Mouse (Mus musculus) kidney, adult 2 months (tissue): ENCODE measurements around the gene Tnfaip3. TPM values are rescaled to one million over a fixed set of nuclear protein-coding genes. Genes with fewer than 3 reads are reported as not detected.
A peak's percentile ranks its signal among the peaks of the same experiment; 100 is the strongest.

Experiments
- DNase-seq: peaks from one replicate; pipeline ENCODE4 v3.0.0; 2021
- H3K27ac ChIP-seq: fragments of 200-500 bp; 2 replicates; pipeline ENCODE4 v1.5.1; 2012; ENCODE audit warnings: low read depth, low read length, control low read depth, inconsistent platforms; ENCODE audit not compliant: insufficient read depth
- H3K27me3 ChIP-seq: fragments of 200-500 bp; replicated peaks from 2 replicates; pipeline ENCODE4 v1.6.1; 2012; ENCODE audit warnings: mild to moderate bottlenecking, moderate library complexity, low read length, inconsistent platforms; ENCODE audit not compliant: control insufficient read depth, insufficient read depth
- H3K36me3 ChIP-seq: fragments of 200-500 bp; 2 replicates; pipeline ENCODE4 v1.6.1; 2012; ENCODE audit warnings: mild to moderate bottlenecking, moderate library complexity, low read length, inconsistent platforms; ENCODE audit not compliant: control insufficient read depth, insufficient read depth
- H3K4me1 ChIP-seq: fragments of 200-500 bp; 2 replicates; pipeline ENCODE4 v1.6.1; 2011; ENCODE audit warnings: low read length; ENCODE audit not compliant: control insufficient read depth, insufficient read depth
- H3K4me3 ChIP-seq: fragments of 200-500 bp; 2 replicates; pipeline ENCODE4 v1.5.1; 2011; ENCODE audit warnings: mild to moderate bottlenecking, low read depth, low read length, control low read depth; ENCODE audit not compliant: insufficient read depth
- CTCF ChIP-seq: fragments of 200-500 bp; conservative IDR thresholded peaks from 2 replicates; pipeline ENCODE4 v1.5.1; 2011; ENCODE audit warnings: low read depth, mild to moderate bottlenecking, control low read depth, low read length, moderate library complexity, mixed read lengths; ENCODE audit not compliant: insufficient read depth, insufficient read length
- POLR2A ChIP-seq: fragments of 200-500 bp; IDR thresholded peaks from one replicate; pipeline ENCODE4 v1.6.1; 2011; ENCODE audit warnings: low read depth, low read length, control low read depth
- WGBS: fragments of 180-500 bp; shearing (Covaris S2); methylation state at CpG from one replicate; pipeline ENCODE4 v1.1.7; 2018; 5-methylcytosine and 5-hydroxymethylcytosine counted together
- polyA plus RNA-seq: library from polyadenylated mRNA; depleted of rRNA; stranded (reverse); fragments of >200 nt; gene quantifications from 2 replicates; pipeline ENCODE4 v1.2.3, GENCODE M21; 2012; rRNA removed

Gene Tnfaip3
- 2.0 and 3.3 TPM in 2 replicates for polyA plus RNA-seq

DNA sequence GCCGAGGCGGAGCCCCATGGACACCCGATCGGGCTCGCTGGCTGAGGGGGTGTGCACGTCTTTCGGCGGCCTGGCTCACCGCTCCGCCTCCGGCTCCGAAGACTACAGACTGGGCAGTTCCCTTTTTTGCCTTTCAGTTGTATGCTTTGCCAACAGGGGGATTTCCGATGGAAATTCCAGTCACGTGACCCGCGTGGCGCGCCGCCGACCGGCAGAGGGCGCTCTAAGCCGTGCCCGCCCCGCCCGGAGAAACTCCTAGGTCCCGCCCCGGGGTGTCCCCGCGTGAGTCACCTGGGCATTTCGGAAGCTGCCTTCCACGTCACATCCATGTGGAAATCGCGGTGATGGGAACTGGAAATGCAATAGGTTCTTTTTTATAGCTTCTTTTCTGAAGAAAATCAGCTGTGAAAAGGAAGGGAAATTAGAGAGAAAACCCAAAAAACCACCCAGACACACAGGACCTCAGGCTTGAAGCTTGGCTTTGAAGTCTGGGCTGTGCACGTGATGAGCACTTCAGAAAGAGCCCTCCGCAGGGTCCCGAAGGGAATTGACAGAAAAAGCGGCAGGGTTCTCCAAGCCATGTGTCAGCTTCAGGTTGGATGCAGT, at the start of gene Tnfaip3:
Gene Tnfaip3, minus strand, starts transcription at position 401 of the 606 bp plus-strand sequence.
- no peaks in the 10 kb centered on the region for H3K27me3 ChIP-seq
- peaks cover 3% of the 10 kb centered on the region; the same call in 1 of the 2 replicates for H3K4me1 ChIP-seq
- H3K36me3 ChIP-seq: no peaks in the 10 kb centered on the region; the same call in 1 of the 2 replicates
- 1% methylated on average over 38 of the region's 38 CpGs for WGBS
- TF ChIP-seq CTCF (peak; percentile 85), POLR2A (peak; percentile 13)
- DNase-seq: peak; percentile 97
- H3K4me3 ChIP-seq: peak within 1 kb of the TSS; percentile 79
- H3K27ac ChIP-seq: peak within 1 kb of the TSS; percentile 26; the same call in 1 of the 2 replicates

DNA sequence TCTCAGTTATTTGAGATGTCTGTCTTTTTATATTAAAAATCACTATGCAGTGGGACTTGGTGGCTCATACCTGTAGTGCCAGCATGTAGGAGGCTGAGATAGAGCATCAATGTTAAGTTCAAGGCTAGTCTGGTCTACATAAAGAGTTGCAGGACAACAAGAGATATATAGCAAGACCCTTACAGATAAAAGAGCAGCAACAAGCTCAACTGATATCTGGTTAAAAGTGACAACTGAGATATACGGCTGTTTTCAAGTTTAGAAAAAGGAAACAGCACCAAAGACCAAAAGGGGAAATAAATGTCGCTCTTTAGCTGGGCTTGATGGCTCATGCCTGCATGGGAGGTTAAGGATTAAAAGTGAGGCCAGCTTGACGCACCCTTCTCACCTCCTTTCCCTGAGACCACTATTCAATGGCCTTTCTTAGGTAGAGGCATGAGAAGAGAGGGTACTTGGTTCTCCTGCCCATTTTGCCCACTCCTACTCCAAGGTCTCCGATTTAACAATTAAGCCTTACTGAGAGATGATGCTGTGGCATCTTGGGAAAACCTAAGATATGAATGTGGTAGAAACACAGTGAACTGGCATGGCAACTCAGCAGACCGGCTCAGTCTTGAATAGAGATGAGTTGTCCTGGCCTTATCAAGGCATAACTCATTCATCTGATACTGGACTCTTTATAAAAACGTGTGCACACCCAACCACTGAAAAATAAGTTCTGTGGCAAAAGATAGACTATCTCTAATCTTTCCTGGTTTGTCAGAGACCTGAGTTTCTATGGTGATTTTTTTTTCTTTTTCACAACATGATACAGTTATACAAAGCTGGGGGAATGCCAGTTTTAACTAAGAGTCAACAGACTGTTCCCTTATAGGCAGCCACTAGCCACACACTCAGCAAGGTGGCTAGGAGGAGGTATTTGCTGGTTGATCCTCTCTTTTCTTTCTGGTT, 49.5 kb upstream of the Tnfaip3 start:
- Histone ChIP-seq H3K27ac (no peak overlapping the region), H3K27me3 (no peaks in the 10 kb centered on the region), H3K36me3 (no peaks in the 10 kb centered on the region), H3K4me3 (no peak overlapping the region), H3K4me1 (no peaks in the 10 kb centered on the region; the same call in 1 of the 2 replicates)
- WGBS: 74% methylated on average over 6 of the region's 6 CpGs
- TF ChIP-seq POLR2A: no peak
- TF ChIP-seq CTCF: no peak
- no peak for DNase-seq

DNA sequence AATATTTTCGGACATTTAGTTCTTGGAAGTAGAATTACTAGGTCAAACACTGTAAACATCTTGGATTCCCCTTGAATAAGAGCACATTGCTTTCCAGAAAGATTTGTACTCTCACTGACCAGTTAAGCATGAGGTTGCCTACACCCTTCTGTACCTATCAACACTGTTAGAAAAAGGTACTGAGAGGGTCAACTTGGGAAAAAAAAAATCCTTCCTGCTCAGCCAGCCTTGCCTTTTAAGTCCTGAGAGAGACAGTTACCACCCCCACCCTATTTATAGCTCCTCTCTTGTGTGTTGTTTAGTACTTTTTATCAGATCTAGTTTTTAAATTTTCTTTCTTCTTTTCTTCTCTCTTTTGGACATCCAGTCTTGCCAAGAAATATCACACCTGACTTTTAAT, 48.2 kb upstream of the Tnfaip3 start:
- Histone ChIP-seq H3K27ac (no peak overlapping the region), H3K4me3 (no peak overlapping the region), H3K27me3 (no peaks in the 10 kb centered on the region), H3K36me3 (no peaks in the 10 kb centered on the region), H3K4me1 (no peaks in the 10 kb centered on the region; the same call in 1 of the 2 replicates)
- 44% methylated on average over 1 of the region's 1 CpGs for WGBS
- no peak for DNase-seq
- TF ChIP-seq CTCF (no peak), POLR2A (no peak)

DNA sequence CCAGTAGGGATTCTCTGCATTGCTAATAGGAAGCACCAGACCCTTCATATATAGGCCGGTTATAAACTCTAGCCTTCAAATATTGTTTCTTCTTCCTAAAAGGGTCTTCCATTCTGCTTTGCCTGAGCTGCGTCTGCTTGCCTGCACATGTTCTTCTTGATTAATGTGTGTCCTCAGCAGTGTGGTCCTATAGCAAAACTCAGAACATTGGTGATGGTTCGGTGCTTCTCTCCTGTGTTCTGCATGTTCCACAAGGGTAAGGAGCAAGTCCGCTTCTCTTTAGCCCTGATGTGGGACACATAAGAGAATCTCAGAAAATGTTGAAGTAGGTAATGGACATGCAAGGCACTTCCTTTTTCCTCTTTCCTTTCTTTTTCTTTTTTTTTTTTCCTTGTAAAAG, 47.8 kb upstream of the Tnfaip3 start:
- Histone ChIP-seq H3K36me3 (no peaks in the 10 kb centered on the region), H3K27me3 (no peaks in the 10 kb centered on the region), H3K4me1 (no peaks in the 10 kb centered on the region; the same call in 1 of the 2 replicates), H3K27ac (peak overlapping the region; percentile 56; the same call in 1 of the 2 replicates), H3K4me3 (no peak overlapping the region)
- TF ChIP-seq CTCF (no peak), POLR2A (no peak)
- DNase-seq: no peak
- 83% methylated on average over 4 of the region's 4 CpGs for WGBS

DNA sequence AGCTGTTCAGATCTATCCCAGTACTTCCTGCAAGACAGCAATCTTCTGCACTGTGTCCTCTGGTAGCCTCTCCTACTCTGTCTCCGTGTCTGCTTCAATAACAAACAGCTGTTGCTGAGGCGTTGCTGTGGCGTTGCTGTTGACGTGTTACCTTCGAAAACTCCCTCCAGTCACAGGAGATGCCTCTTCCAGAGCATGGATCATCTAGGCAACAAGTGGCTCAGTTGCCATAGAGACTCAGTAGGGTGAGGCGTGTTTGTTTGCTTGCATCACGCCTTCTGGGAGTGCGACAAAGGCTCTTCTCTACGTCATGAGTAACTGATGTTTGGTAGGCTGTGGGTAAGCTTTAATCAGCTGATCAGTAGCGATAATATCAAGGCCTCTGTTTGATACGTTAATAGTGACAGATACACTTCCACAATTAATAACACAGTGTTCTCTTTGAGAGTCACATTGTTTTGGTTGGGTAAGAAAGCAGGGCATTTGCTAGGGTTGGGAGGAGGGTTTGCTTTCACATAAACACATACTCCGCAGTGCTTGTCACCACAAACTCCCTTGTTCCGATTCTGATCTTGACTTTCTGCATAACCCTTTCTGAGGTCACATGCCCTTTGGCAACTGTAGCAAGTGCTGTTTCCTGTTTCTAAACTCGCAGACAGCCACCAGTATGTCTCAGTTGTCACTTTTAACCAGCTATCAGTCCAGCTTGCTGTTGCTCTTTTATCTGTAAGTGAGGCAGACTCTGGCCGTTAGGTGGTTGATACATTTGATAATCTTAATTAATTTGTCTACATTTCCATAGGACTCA, 46.8 kb upstream of the Tnfaip3 start:
- 43% methylated on average over 15 of the region's 15 CpGs for WGBS
- Histone ChIP-seq H3K36me3 (no peaks in the 10 kb centered on the region), H3K27ac (peak overlapping the region; percentile 78; the same call in 1 of the 2 replicates), H3K4me3 (no peak overlapping the region), H3K4me1 (no peaks in the 10 kb centered on the region; the same call in 1 of the 2 replicates), H3K27me3 (no peaks in the 10 kb centered on the region)
- no peak for TF ChIP-seq POLR2A
- TF ChIP-seq CTCF: no peak
- peak; percentile 65 for DNase-seq

DNA sequence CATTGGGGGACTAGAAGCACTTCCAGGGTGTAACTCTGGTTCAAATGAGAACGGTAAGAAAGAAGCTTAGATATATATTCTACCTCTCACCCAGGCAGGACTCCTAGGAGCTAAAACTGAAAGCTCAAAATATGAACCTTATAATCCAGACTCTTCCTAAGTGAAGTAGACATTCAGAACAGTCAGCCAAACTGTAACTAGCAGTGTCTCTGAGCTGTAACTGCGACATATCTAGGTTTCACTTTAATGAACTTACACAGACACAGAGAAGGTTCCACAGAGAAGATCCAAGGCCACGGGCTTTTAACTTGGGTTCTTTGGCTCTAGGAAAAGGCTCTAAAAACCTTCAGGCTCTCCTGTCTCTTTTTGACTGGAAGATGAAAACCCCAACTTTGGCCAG, 45.7 kb upstream of the Tnfaip3 start:
- DNase-seq: no peak
- TF ChIP-seq POLR2A (no peak), CTCF (no peak)
- no peak overlapping the region for H3K27ac ChIP-seq
- no peaks in the 10 kb centered on the region; the same call in 1 of the 2 replicates for H3K4me1 ChIP-seq
- 92% methylated on average over 3 of the region's 3 CpGs for WGBS
- no peaks in the 10 kb centered on the region for H3K27me3 ChIP-seq
- no peak overlapping the region for H3K4me3 ChIP-seq
- no peaks in the 10 kb centered on the region for H3K36me3 ChIP-seq
